Mouse (Mus musculus) hematopoietic stem cell, adult 5-6 weeks (primary cell): ENCODE measurements around the gene Slc2a3. TPM values are rescaled to one million over a fixed set of nuclear protein-coding genes. Genes with fewer than 3 reads are reported as not detected.
"Not testable (repeated sequence)": the region's sequence is repeated elsewhere in the genome, so short reads cannot be mapped to it uniquely, and the experiment has no call there.

Source experiments
- ATAC-seq, 2 experiments: fragments of 125-278 bp in 1 of 2; replicated peaks in 1 of 2; 2 replicates each; pipeline ENCODE4 v1.8.0; 2016 to 2017; ENCODE audit warnings: inconsistent platforms in 2 of 2, mild to moderate bottlenecking in 2 of 2, moderate number of reproducible peaks in 2 of 2, low read depth in 1 of 2, moderate TSS enrichment in 1 of 2; ENCODE audit not compliant: low FRiP score in 2 of 2, poor library complexity in 2 of 2, severe bottlenecking in 2 of 2, insufficient read depth in 1 of 2, low TSS enrichment in 1 of 2
- total RNA-seq: library from RNA; stranded (forward); fragments of 172-1452, 232-1000 nt; gene quantifications from 2 replicates; pipeline ENCODE4 v1.2.3, GENCODE M21; 2017

Slc2a3 gene
- total RNA-seq, 1 experiment from 2014 or later = 82.1 TPM

GRCm38 (mm10) chr6:122770760-122771315, 30.6 kb downstream of the Slc2a3 start:
- no peak for ATAC-seq

- ATAC-seq = no peak
Measured at GRCm38 (mm10) chr6:122769771-122770759, 31.4 kb downstream of the Slc2a3 start.

- ATAC-seq = no peak
Measured at GRCm38 (mm10) chr6:122768256-122768655, 33.2 kb downstream of the Slc2a3 start.

- ATAC-seq = not testable (repeated sequence)
Measured at GRCm38 (mm10) chr6:122767012-122767411, 34.4 kb downstream of the Slc2a3 start.

- ATAC-seq = peak in 1 of 2 experiments; percentile 37; a peak in 1 of 4 replicates
Measured at GRCm38 (mm10) chr6:122766145-122766968, 35.1 kb downstream of the Slc2a3 start.

GRCm38 (mm10) chr6:122765298-122765956, 36.0 kb downstream of the Slc2a3 start:
- no peak for ATAC-seq

- ATAC-seq = peak; percentile 30 to 34; a peak in 3 of 4 replicates
Measured at GRCm38 (mm10) chr6:122764446-122765297, 36.8 kb downstream of the Slc2a3 start.

GRCm38 (mm10) chr6:122763844-122764445, 37.5 kb downstream of the Slc2a3 start:
- ATAC-seq = peak; percentile 34 to 58

- peak in 1 of 2 experiments; percentile 21; a peak in 1 of 4 replicates for ATAC-seq
Measured at GRCm38 (mm10) chr6:122762952-122763700, 38.3 kb downstream of the Slc2a3 start.

GRCm38 (mm10) chr6:122762480-122762879, 39.0 kb downstream of the Slc2a3 start:
- ATAC-seq = no peak

GRCm38 (mm10) chr6:122761901-122762300, 39.5 kb downstream of the Slc2a3 start:
- no peak for ATAC-seq

- ATAC-seq = 0 out of 4 replicates have a peak, but pooled peaks of 1 of the 2 experiments have one; percentile 10
Measured at GRCm38 (mm10) chr6:122761011-122761599, 40.3 kb downstream of the Slc2a3 start.

GRCm38 (mm10) chr6:122758732-122759131, 42.7 kb downstream of the Slc2a3 start:
- peak; percentile 90 to 93 for ATAC-seq

- ATAC-seq = peak; percentile 10 to 38; a peak in 3 of 4 replicates
Measured at GRCm38 (mm10) chr6:122755913-122756312, 45.5 kb downstream of the Slc2a3 start.

- no peak for ATAC-seq
Measured at GRCm38 (mm10) chr6:122750579-122750978, 50.9 kb downstream of the Slc2a3 start.
